Mouse (Mus musculus) liver, adult 2 months (tissue): Measurements from ENCODE around the gene Wasl. TPM values are rescaled to one million over a fixed set of nuclear protein-coding genes. Genes with fewer than 3 reads are reported as not detected.
A peak's percentile ranks its signal among the peaks of the same experiment; 100 is the strongest.

ENCODE experiments used
- DNase-seq: peaks from one replicate; pipeline ENCODE4 v3.0.0-alpha.2; 2011; ENCODE audit warnings: low read depth, low spot score; ENCODE audit errors: extremely low read depth
- H3K27ac ChIP-seq: fragments of 200-500 bp; replicated peaks from 2 replicates; pipeline ENCODE4 v1.5.1; 2012; ENCODE audit warnings: low read depth, mild to moderate bottlenecking, control low read depth, inconsistent platforms, low read length; ENCODE audit not compliant: insufficient read depth
- H3K27me3 ChIP-seq: fragments of 200-500 bp; 2 replicates; pipeline ENCODE4 v1.6.1; 2012; ENCODE audit warnings: mild to moderate bottlenecking, moderate library complexity, low read length, inconsistent platforms; ENCODE audit not compliant: control insufficient read depth, insufficient read depth
- H3K36me3 ChIP-seq: fragments of 200-500 bp; 2 replicates; pipeline ENCODE4 v1.6.1; 2012; ENCODE audit warnings: low read length, inconsistent platforms; ENCODE audit not compliant: control insufficient read depth, insufficient read depth
- H3K4me1 ChIP-seq: fragments of 200-500 bp; 2 replicates; pipeline ENCODE4 v1.6.1; 2011; ENCODE audit warnings: low read length; ENCODE audit not compliant: control insufficient read depth, insufficient read depth
- H3K4me3 ChIP-seq: fragments of 200-500 bp; 2 replicates; pipeline ENCODE4 v1.5.1; 2011; ENCODE audit warnings: low read depth, mild to moderate bottlenecking, control low read depth, low read length, moderate library complexity; ENCODE audit not compliant: insufficient read depth
- H3K79me2 ChIP-seq: fragments of 200-500 bp; 2 replicates; pipeline ENCODE4 v1.6.1; 2012; ENCODE audit warnings: inconsistent platforms, mild to moderate bottlenecking, low read length, moderate library complexity; ENCODE audit not compliant: control insufficient read depth, insufficient read depth
- H3K9ac ChIP-seq: fragments of 200-500 bp; 2 replicates; pipeline ENCODE4 v1.6.1; 2012; ENCODE audit warnings: low read depth, mild to moderate bottlenecking, control low read depth, inconsistent platforms, low read length
- CTCF ChIP-seq: fragments of 200-500 bp; IDR thresholded peaks from 2 replicates; pipeline ENCODE4 v1.5.1; 2011; ENCODE audit warnings: low read depth, low read length, control low read depth
- POLR2A ChIP-seq: fragments of 200-500 bp; IDR thresholded peaks from 2 replicates; pipeline ENCODE4 v1.6.1; 2011; ENCODE audit warnings: low read length, control low read depth; ENCODE audit not compliant: insufficient read depth; ENCODE audit errors: extremely low read depth
- WGBS: fragments of 180-500 bp; shearing (Covaris S2); methylation state at CpG from one replicate; pipeline ENCODE4 v1.1.7; 2018; 5-methylcytosine and 5-hydroxymethylcytosine counted together
- polyA plus RNA-seq: library from polyadenylated mRNA; depleted of rRNA; stranded (reverse); fragments of >200 nt; gene quantifications from 2 replicates; pipeline ENCODE4 v1.2.3, GENCODE M21; 2012; rRNA removed
- total RNA-seq: library from RNA; depleted of rRNA; stranded (reverse); fragments of >200 nt; gene quantifications from 2 replicates; pipeline ENCODE4 v1.2.3, GENCODE M21; 2014; rRNA removed

Wasl gene
- total RNA-seq (36.9 and 40.9 TPM in 2 replicates), polyA plus RNA-seq (29.4 and 44.5 TPM in 2 replicates)

- peak; percentile 86 for DNase-seq
- H3K4me1 ChIP-seq, result peaks cover 12% of the 10 kb centered on the region
- TF ChIP-seq POLR2A (peak; percentile 78), CTCF (no peak)
- H3K27ac ChIP-seq, result peak within 1 kb of the TSS; percentile 97
- peaks cover 8% of the 10 kb centered on the region for H3K79me2 ChIP-seq
- H3K4me3 ChIP-seq, result peak within 1 kb of the TSS; percentile 99
- under 1% methylated on average over 63 of the region's 63 CpGs for WGBS
- H3K36me3 ChIP-seq, result no peaks in the 10 kb centered on the region
- H3K27me3 ChIP-seq, result no peaks in the 10 kb centered on the region
- peak within 1 kb of the TSS; percentile 100 for H3K9ac ChIP-seq
Observed at GRCm38 (mm10) chr6:24664867-24665458, at the start of gene Wasl. Gene Wasl (minus strand): TSS chr6:24665009.

GRCm38 (mm10) chr6:24707499-24707898, 42.7 kb upstream of the Wasl start:
- DNase-seq, result no peak
- Histone ChIP-seq H3K9ac (no peak overlapping the region), H3K27me3 (no peaks in the 10 kb centered on the region), H3K4me1 (no peaks in the 10 kb centered on the region), H3K36me3 (no peaks in the 10 kb centered on the region), H3K4me3 (no peak overlapping the region), H3K79me2 (no peaks in the 10 kb centered on the region), H3K27ac (no peak overlapping the region)
- TF ChIP-seq POLR2A (no peak), CTCF (no peak)
- 79% methylated on average over 2 of the region's 2 CpGs for WGBS

- WGBS, result 87% methylated on average over 5 of the region's 5 CpGs
- Histone ChIP-seq H3K27ac (no peak overlapping the region), H3K36me3 (no peaks in the 10 kb centered on the region), H3K27me3 (no peaks in the 10 kb centered on the region), H3K4me1 (no peaks in the 10 kb centered on the region), H3K79me2 (no peaks in the 10 kb centered on the region), H3K4me3 (no peak overlapping the region), H3K9ac (no peak overlapping the region)
- TF ChIP-seq POLR2A (no peak), CTCF (no peak)
- DNase-seq, result no peak
Observed at GRCm38 (mm10) chr6:24707090-24707489, 42.3 kb upstream of the Wasl start.

GRCm38 (mm10) chr6:24697216-24697615, 32.4 kb upstream of the Wasl start:
- no peaks in the 10 kb centered on the region for H3K27me3 ChIP-seq
- no peak overlapping the region for H3K27ac ChIP-seq
- H3K36me3 ChIP-seq, result no peaks in the 10 kb centered on the region
- H3K9ac ChIP-seq, result no peak overlapping the region
- 88% methylated on average over 5 of the region's 5 CpGs for WGBS
- H3K4me1 ChIP-seq, result no peaks in the 10 kb centered on the region
- TF ChIP-seq POLR2A (no peak), CTCF (no peak)
- H3K4me3 ChIP-seq, result no peak overlapping the region
- no peaks in the 10 kb centered on the region for H3K79me2 ChIP-seq
- no peak for DNase-seq

- H3K27ac ChIP-seq, result no peak overlapping the region
- WGBS, result 69% methylated on average over 4 of the region's 4 CpGs
- H3K4me3 ChIP-seq, result no peak overlapping the region
- DNase-seq, result no peak
- H3K27me3 ChIP-seq, result no peaks in the 10 kb centered on the region
- H3K4me1 ChIP-seq, result no peaks in the 10 kb centered on the region
- H3K9ac ChIP-seq, result no peak overlapping the region
- no peaks in the 10 kb centered on the region for H3K79me2 ChIP-seq
- no peaks in the 10 kb centered on the region for H3K36me3 ChIP-seq
- TF ChIP-seq CTCF, result no peak
Observed at GRCm38 (mm10) chr6:24696117-24696516, 31.3 kb upstream of the Wasl start.
